In genomic region chrX:24161654-24162053, GRCm38 (mm10) we compare ENCODE assay signal across 7 mouse cellular contexts.
DNase-seq lines count a peak whose midpoint lies in the region; ATAC-seq lines count a peak whose summit lies in the region.
"Not testable (repeated sequence)": the region's sequence is repeated elsewhere in the genome, so short reads cannot be mapped to it uniquely, and the experiment has no call there.

No protein-coding gene starts in this region.

- peak; percentile 2 for DNase-seq in 416B (ENCODE audit: low read depth)
- DNase-seq in MEL-GATA-1-ER (ENCODE audit: extremely low read depth, low read depth) = peak; percentile 8
- DNase-seq in adrenal gland, postnatal 36 days = peak; percentile 2 to 7
- DNase-seq in induced T-regulatory cell, adult 2 months (ENCODE audit: low read depth) = peak; percentile 0
- DNase-seq in kidney, postnatal 36 days = peak; percentile 2 to 31
- DNase-seq in left cerebral cortex, adult 18-20 months (ENCODE audit: low spot score in 2 of 2) = peak; percentile 6 to 20
- peak; percentile 21 for DNase-seq in midbrain, embryonic 11.5 days (ENCODE audit: low spot score, missing footprints)

- not testable (repeated sequence) for ATAC-seq in midbrain, embryonic 11.5 days (ENCODE audit: low FRiP score)

- H3K4me3 ChIP-seq in midbrain, embryonic 11.5 days (ENCODE audit: low read depth, low read length) = not testable (repeated sequence)

- not testable (repeated sequence) for H3K36me3 ChIP-seq in midbrain, embryonic 11.5 days (ENCODE audit: control insufficient read depth, insufficient read depth, low read length)

- H3K4me1 ChIP-seq in midbrain, embryonic 11.5 days (ENCODE audit: control insufficient read depth, insufficient read depth, low read length) = not testable (repeated sequence)

- H3K27ac ChIP-seq in midbrain, embryonic 11.5 days (ENCODE audit: low read depth, low read length) = not testable (repeated sequence)

- not testable (repeated sequence) for H3K9me3 ChIP-seq in midbrain, embryonic 11.5 days (ENCODE audit: control insufficient read depth, low read length)

- H3K9ac ChIP-seq in midbrain, embryonic 11.5 days (ENCODE audit: low read length) = not testable (repeated sequence)

- H3K4me2 ChIP-seq in midbrain, embryonic 11.5 days = not testable (repeated sequence)

- H3K27me3 ChIP-seq in midbrain, embryonic 11.5 days (ENCODE audit: control insufficient read depth, insufficient read depth, low read length) = not testable (repeated sequence)

- WGBS in midbrain, embryonic 11.5 days = 60% methylated on average over 9 of the region's 9 CpGs
